Mouse (Mus musculus): ENCODE measurements around the gene Hectd2. TPM values are rescaled to one million over a fixed set of nuclear protein-coding genes. Genes with fewer than 3 reads are reported as not detected.

Gene Hectd2
- polyA plus RNA-seq, 1 experiment, result 0.28 TPM

DNA sequence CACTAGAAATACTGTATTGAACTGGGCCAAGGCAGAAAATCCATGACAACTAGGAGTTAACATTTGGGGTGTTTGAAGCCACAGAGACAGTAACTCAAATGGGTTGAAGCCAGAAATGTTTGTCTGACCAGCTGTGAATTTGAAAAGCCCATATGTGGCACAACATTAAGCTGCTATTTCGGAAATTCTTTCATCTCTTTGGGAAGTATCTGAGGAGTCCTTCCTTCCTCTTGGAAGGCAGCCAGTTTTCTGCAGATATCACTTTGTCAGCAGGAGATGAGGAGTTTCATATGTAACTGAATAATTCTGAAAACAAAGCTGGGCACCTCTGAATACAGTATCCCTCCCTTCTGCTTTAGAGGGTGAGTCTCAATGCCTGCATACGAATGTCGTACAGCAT lies 86.7 kb downstream of the Hectd2 start:
- no peak overlapping the region for H3K27ac ChIP-seq (ENCODE audit: insufficient read depth, low read length)
- DNase-seq (ENCODE audit: low read depth in 1 of 2, low spot score in 2 of 2), result no peak
- TF ChIP-seq POLR2A (IDR thresholded peaks at IDR 0.05; ENCODE audit: low read depth, low read length) (no peak), CTCF (IDR thresholded peaks at IDR 0.05; ENCODE audit: extremely low read depth, insufficient read depth, insufficient read length, insufficient replicate concordance) (no peak)
- WGBS, result 83% methylated on average over 3 of the region's 3 CpGs
- no peak overlapping the region for H3K4me3 ChIP-seq (ENCODE audit: extremely low read depth, insufficient read depth, insufficient read length)
- H3K27me3 ChIP-seq (ENCODE audit: control insufficient read depth, insufficient read depth, low read length), result no peaks in the 10 kb centered on the region
- H3K4me1 ChIP-seq (ENCODE audit: control insufficient read depth, insufficient read depth, insufficient read length), result no peaks in the 10 kb centered on the region
- H3K36me3 ChIP-seq (ENCODE audit: control insufficient read depth, insufficient read depth, low read length), result no peaks in the 10 kb centered on the region

DNA sequence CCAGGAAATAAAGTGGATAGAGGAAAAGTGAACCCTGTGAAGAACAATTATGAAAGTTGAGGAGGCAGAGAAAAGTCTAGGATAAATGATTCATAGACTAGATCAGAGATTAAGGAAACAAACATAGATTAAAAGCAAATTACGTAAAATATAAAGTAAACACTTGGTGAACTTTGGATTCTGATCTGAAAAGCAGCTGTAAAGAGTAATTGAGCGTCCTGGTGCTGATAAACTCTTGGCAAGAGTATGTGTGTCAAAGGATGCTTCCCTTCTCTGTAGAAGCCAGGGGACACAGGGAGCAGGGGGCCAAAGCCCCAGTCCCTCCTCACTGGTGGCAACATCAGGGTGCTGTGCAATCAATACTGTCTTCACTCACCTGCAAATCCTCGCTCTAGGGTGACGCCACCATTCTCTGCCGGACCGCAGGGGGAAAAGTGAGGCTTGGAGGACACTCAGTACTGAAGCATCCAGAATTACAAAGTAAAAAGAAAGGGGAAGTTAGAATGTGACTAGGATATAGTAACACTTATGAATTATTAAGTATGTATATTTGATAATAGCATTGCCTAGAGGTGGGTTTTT lies 91.0 kb downstream of the Hectd2 start:
- no peaks in the 10 kb centered on the region for H3K4me1 ChIP-seq (ENCODE audit: control insufficient read depth, insufficient read depth, insufficient read length)
- H3K27ac ChIP-seq (ENCODE audit: insufficient read depth, low read length), result no peak overlapping the region
- H3K36me3 ChIP-seq (ENCODE audit: control insufficient read depth, insufficient read depth, low read length), result no peaks in the 10 kb centered on the region
- no peak for TF ChIP-seq POLR2A (IDR thresholded peaks at IDR 0.05; ENCODE audit: low read depth, low read length)
- no peak for TF ChIP-seq CTCF (IDR thresholded peaks at IDR 0.05; ENCODE audit: extremely low read depth, insufficient read depth, insufficient read length, insufficient replicate concordance)
- no peak overlapping the region for H3K4me3 ChIP-seq (ENCODE audit: extremely low read depth, insufficient read depth, insufficient read length)
- WGBS, result 92% methylated on average over 6 of the region's 6 CpGs
- H3K27me3 ChIP-seq (ENCODE audit: control insufficient read depth, insufficient read depth, low read length), result no peaks in the 10 kb centered on the region
- no peak for DNase-seq (ENCODE audit: low read depth in 1 of 2, low spot score in 2 of 2)

DNA sequence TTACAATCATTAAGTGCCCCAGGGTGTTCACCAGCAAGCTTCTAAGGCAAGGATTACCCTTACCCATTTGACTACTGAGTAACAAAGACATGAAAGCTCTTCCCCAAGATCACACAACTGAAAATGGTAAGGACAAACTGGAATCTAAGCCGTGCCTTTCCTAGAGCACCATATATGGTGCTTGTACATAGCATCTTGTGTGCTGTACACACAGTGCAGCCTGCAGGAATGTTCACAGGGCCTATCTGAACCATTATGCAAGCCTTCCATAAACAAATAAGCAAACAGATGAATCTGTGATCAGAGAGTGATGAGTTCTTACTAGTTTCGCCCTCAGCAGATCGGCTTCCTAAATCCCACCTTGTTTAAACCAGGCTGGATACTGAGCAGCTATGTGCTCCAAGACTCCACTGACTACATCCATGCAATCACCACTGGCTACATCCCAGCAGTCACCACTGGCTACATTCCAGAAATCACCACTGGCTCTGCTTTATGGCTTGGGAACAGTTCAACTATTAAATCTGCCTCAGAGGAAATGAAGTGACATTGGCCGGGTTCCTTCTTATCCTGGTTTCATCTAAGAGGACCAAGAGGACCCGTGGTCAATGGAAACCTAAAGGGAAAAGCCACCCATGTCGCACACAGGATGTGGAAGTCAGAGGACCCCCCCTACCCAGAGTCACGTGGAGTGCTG lies 91.8 kb downstream of the Hectd2 start:
- Histone ChIP-seq H3K27ac (ENCODE audit: insufficient read depth, low read length) (no peak overlapping the region), H3K4me1 (ENCODE audit: control insufficient read depth, insufficient read depth, insufficient read length) (no peaks in the 10 kb centered on the region), H3K36me3 (ENCODE audit: control insufficient read depth, insufficient read depth, low read length) (no peaks in the 10 kb centered on the region), H3K4me3 (ENCODE audit: extremely low read depth, insufficient read depth, insufficient read length) (no peak overlapping the region), H3K27me3 (ENCODE audit: control insufficient read depth, insufficient read depth, low read length) (no peaks in the 10 kb centered on the region)
- TF ChIP-seq POLR2A (IDR thresholded peaks at IDR 0.05; ENCODE audit: low read depth, low read length) (no peak), CTCF (IDR thresholded peaks at IDR 0.05; ENCODE audit: extremely low read depth, insufficient read depth, insufficient read length, insufficient replicate concordance) (no peak)
- WGBS, result 75% methylated on average over 7 of the region's 7 CpGs
- no peak for DNase-seq (ENCODE audit: low read depth in 1 of 2, low spot score in 2 of 2)

DNA sequence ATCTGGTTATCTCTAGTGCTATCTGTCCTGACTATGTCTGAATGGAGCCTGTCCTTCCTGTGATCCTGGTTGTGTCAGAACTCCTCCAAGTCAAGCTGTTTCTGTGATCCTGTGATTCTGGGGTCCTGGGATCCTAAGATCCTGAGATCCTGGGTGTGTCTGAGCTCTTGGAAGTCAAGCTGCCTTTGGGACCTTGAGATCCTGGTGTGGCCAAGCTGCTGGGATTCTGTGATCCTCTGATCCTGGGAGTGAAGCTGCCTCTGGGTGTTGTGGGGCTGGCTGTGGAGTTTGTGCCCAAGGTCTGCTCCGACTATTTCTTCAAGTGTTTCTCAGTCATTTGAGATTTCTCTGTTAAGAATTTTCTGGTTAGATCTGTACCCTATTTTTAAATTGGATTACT lies 98.2 kb downstream of the Hectd2 start:
- DNase-seq (ENCODE audit: low read depth in 1 of 2, low spot score in 2 of 2), result no peak
- WGBS, result 95% methylated on average over 1 of the region's 1 CpGs
- TF ChIP-seq CTCF (IDR thresholded peaks at IDR 0.05; ENCODE audit: extremely low read depth, insufficient read depth, insufficient read length, insufficient replicate concordance) (no peak), POLR2A (IDR thresholded peaks at IDR 0.05; ENCODE audit: low read depth, low read length) (no peak)

DNA sequence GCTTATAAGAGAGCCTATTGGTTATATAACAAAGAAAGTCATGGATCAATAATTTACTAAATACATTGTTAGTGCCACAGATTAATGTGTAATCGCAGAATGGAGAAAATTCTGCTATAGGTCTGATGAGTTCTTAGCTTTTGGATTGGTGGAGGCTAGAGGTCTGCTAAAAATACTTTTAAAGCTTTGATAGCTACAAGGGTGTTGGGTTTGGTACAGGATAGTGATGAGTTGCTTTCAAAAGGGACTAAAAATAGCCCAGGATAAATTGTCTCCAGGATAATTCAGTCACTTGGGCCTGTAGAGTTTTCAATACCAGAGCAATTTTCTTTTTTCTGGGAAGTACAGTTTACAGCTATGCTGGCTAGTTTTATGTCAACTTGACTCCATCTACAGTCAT lies 108.3 kb downstream of the Hectd2 start:
- H3K4me3 ChIP-seq (ENCODE audit: extremely low read depth, insufficient read depth, insufficient read length), result no peak overlapping the region
- TF ChIP-seq POLR2A (IDR thresholded peaks at IDR 0.05; ENCODE audit: low read depth, low read length) (no peak), CTCF (IDR thresholded peaks at IDR 0.05; ENCODE audit: extremely low read depth, insufficient read depth, insufficient read length, insufficient replicate concordance) (no peak)
- no peaks in the 10 kb centered on the region; the same call in 1 of the 2 replicates for H3K27me3 ChIP-seq (ENCODE audit: control insufficient read depth, insufficient read depth, low read length)
- H3K36me3 ChIP-seq (ENCODE audit: control insufficient read depth, insufficient read depth, low read length), result no peaks in the 10 kb centered on the region
- no peak for DNase-seq (ENCODE audit: low read depth in 1 of 2, low spot score in 2 of 2)
- 94% methylated on average over 1 of the region's 1 CpGs for WGBS
- H3K27ac ChIP-seq (ENCODE audit: insufficient read depth, low read length), result no peak overlapping the region
- no peaks in the 10 kb centered on the region for H3K4me1 ChIP-seq (ENCODE audit: control insufficient read depth, insufficient read depth, insufficient read length)

More for the DNA sequence above, 98.2 kb downstream of the Hectd2 start:
- no peaks in the 10 kb centered on the region for H3K36me3 ChIP-seq (ENCODE audit: control insufficient read depth, insufficient read depth, low read length)
- no peak overlapping the region for H3K27ac ChIP-seq (ENCODE audit: insufficient read depth, low read length)
- H3K4me3 ChIP-seq (ENCODE audit: extremely low read depth, insufficient read depth, insufficient read length), result no peak overlapping the region
- H3K27me3 ChIP-seq (ENCODE audit: control insufficient read depth, insufficient read depth, low read length), result no peaks in the 10 kb centered on the region
- no peaks in the 10 kb centered on the region for H3K4me1 ChIP-seq (ENCODE audit: control insufficient read depth, insufficient read depth, insufficient read length)

DNA sequence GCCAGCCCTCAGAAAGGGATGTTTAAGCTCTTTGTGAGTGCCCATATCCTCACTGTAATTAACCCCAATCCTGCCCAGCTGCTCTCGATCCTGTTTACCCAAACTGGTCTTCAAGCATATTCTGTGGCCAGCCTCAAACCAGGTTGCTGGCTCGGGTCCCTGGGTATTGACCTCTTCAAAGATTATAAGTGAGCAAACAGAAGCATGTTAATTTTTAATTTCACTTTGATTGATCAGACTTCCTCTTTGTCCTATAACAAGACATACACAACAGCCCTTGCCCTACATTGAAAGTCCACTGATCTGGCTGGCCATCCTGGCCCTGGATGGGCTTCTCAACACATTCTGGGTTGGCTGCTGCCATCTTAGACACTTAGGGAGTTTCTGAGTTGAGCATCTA lies 109.5 kb downstream of the Hectd2 start:
- no peak for DNase-seq (ENCODE audit: low read depth in 1 of 2, low spot score in 2 of 2)
- whole genome bisulfite sequencing, result 85% methylated on average over 2 of the region's 2 CpGs
- H3K36me3 ChIP-seq (ENCODE audit: control insufficient read depth, insufficient read depth, low read length), result no peaks in the 10 kb centered on the region
- no peak overlapping the region for H3K27ac ChIP-seq (ENCODE audit: insufficient read depth, low read length)
- no peak for TF ChIP-seq CTCF (IDR thresholded peaks at IDR 0.05; ENCODE audit: extremely low read depth, insufficient read depth, insufficient read length, insufficient replicate concordance)
- no peak for TF ChIP-seq POLR2A (IDR thresholded peaks at IDR 0.05; ENCODE audit: low read depth, low read length)
- H3K4me3 ChIP-seq (ENCODE audit: extremely low read depth, insufficient read depth, insufficient read length), result no peak overlapping the region
- H3K27me3 ChIP-seq (ENCODE audit: control insufficient read depth, insufficient read depth, low read length), result no peaks in the 10 kb centered on the region; the same call in 1 of the 2 replicates
- no peaks in the 10 kb centered on the region for H3K4me1 ChIP-seq (ENCODE audit: control insufficient read depth, insufficient read depth, insufficient read length)

DNA sequence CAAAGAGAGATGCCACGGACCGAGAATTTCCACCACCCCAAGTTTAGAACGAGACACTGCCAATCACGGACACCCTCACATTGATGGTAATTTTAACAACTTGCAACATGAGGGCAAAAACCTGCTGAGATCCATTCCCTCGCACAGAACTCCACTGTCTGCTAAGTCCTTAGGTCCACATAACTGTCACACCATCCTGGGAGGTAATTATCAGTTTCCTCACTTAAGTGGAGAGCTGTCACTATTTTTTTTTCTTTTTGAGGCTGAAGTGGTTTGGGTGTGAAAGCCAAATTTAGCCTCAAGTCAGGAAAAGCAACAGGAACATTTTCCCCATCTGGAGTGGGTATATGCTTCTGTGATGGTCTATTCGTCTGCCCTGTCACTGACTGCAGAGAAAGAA lies 110.0 kb downstream of the Hectd2 start:
- DNase-seq (ENCODE audit: low read depth in 1 of 2, low spot score in 2 of 2), result no peak
- Histone ChIP-seq H3K27me3 (ENCODE audit: control insufficient read depth, insufficient read depth, low read length) (no peaks in the 10 kb centered on the region; the same call in 1 of the 2 replicates), H3K36me3 (ENCODE audit: control insufficient read depth, insufficient read depth, low read length) (no peaks in the 10 kb centered on the region), H3K4me3 (ENCODE audit: extremely low read depth, insufficient read depth, insufficient read length) (no peak overlapping the region), H3K4me1 (ENCODE audit: control insufficient read depth, insufficient read depth, insufficient read length) (no peaks in the 10 kb centered on the region), H3K27ac (ENCODE audit: insufficient read depth, low read length) (no peak overlapping the region)
- no peak for TF ChIP-seq CTCF (IDR thresholded peaks at IDR 0.05; ENCODE audit: extremely low read depth, insufficient read depth, insufficient read length, insufficient replicate concordance)
- 81% methylated on average over 6 of the region's 6 CpGs for WGBS

All from spleen, adult 2 months (tissue).